Mouse (Mus musculus): ENCODE data around the gene Gnpnat1.

Gnpnat1 gene

GRCm38 (mm10) chr14:45389194-45389593, 15.5 kb downstream of the Gnpnat1 start:
- DNase-seq, result no peak

GRCm38 (mm10) chr14:45388345-45389181, 16.1 kb downstream of the Gnpnat1 start:
- DNase-seq, result peak; percentile 94 to 98

GRCm38 (mm10) chr14:45387480-45387879, 17.2 kb downstream of the Gnpnat1 start:
- peak in 1 of 2 experiments; percentile 13 for DNase-seq

GRCm38 (mm10) chr14:45385596-45385995, 19.1 kb downstream of the Gnpnat1 start:
- DNase-seq, result no peak

GRCm38 (mm10) chr14:45382912-45383311, 21.8 kb downstream of the Gnpnat1 start:
- no peak for DNase-seq

- DNase-seq, result no peak
Measured at GRCm38 (mm10) chr14:45380756-45381155, 24.0 kb downstream of the Gnpnat1 start.

- peak; percentile 59 to 66 for DNase-seq
Measured at GRCm38 (mm10) chr14:45378771-45379170, 25.9 kb downstream of the Gnpnat1 start.

GRCm38 (mm10) chr14:45365196-45365587, 39.5 kb downstream of the Gnpnat1 start:
- no peak for DNase-seq

GRCm38 (mm10) chr14:45364211-45365195, 40.2 kb downstream of the Gnpnat1 start:
- peak in 1 of 2 experiments; percentile 42 for DNase-seq

- DNase-seq, result peak; percentile 95 to 98
Measured at GRCm38 (mm10) chr14:45350931-45351859, 53.5 kb downstream of the Gnpnat1 start, which contains the start of gene Styx. Gene Styx (plus strand): TSS chr14:45351093.

- DNase-seq, result peak; percentile 90 to 95
Measured at GRCm38 (mm10) chr14:45329589-45330181, 75.0 kb downstream of the Gnpnat1 start, which contains the start of gene Psmc6. Gene Psmc6 (plus strand): TSS chr14:45329788.

- DNase-seq, result no peak
Measured at GRCm38 (mm10) chr14:45329018-45329588, 75.6 kb downstream of the Gnpnat1 start.

- no peak for DNase-seq
Measured at GRCm38 (mm10) chr14:45328072-45328713, 76.5 kb downstream of the Gnpnat1 start.
